Mouse (Mus musculus): ENCODE measurements around the gene Best1.

The Best1 gene

GRCm38 (mm10) chr19:9989884-9990256, 11.6 kb downstream of the Best1 start:
- no peak for DNase-seq (ENCODE audit: low spot score)

GRCm38 (mm10) chr19:9989171-9989883, 12.1 kb downstream of the Best1 start:
- DNase-seq (ENCODE audit: low spot score) = no peak

GRCm38 (mm10) chr19:9987593-9987992, 13.8 kb downstream of the Best1 start:
- no peak for DNase-seq (ENCODE audit: low spot score)

- DNase-seq (ENCODE audit: low spot score) = no peak
These were observed 14.2 kb downstream of the Best1 start for GRCm38 (mm10) chr19:9987192-9987591.

GRCm38 (mm10) chr19:9985900-9986421, 15.5 kb downstream of the Best1 start:
- DNase-seq (ENCODE audit: low spot score) = no peak

- DNase-seq (ENCODE audit: low spot score) = no peak
These were observed 16.1 kb downstream of the Best1 start for GRCm38 (mm10) chr19:9985190-9985899.

- DNase-seq (ENCODE audit: low spot score) = no peak
These were observed 17.1 kb downstream of the Best1 start for GRCm38 (mm10) chr19:9984111-9985055.

GRCm38 (mm10) chr19:9982852-9983542, 18.4 kb downstream of the Best1 start:
- DNase-seq (ENCODE audit: low spot score) = peak; percentile 78

- peak; percentile 96 for DNase-seq (ENCODE audit: low spot score)
These were observed 19.1 kb downstream of the Best1 start for GRCm38 (mm10) chr19:9982151-9982851.

- DNase-seq (ENCODE audit: low spot score) = no peak
These were observed 19.8 kb downstream of the Best1 start for GRCm38 (mm10) chr19:9981621-9982020.

GRCm38 (mm10) chr19:9980258-9980657, 21.2 kb downstream of the Best1 start, which contains the start of gene Fth1:
Gene Fth1 (plus strand): TSS chr19:9980598.
- DNase-seq (ENCODE audit: low spot score) = no peak

GRCm38 (mm10) chr19:9979156-9979555, 22.3 kb downstream of the Best1 start:
- DNase-seq (ENCODE audit: low spot score) = no peak

- peak; percentile 81 for DNase-seq (ENCODE audit: low spot score)
These were observed 22.9 kb downstream of the Best1 start for GRCm38 (mm10) chr19:9978431-9978951.

GRCm38 (mm10) chr19:9977085-9977484, 24.3 kb downstream of the Best1 start:
- DNase-seq (ENCODE audit: low spot score) = peak; percentile 85

- DNase-seq (ENCODE audit: low spot score) = peak; percentile 66
These were observed 26.6 kb downstream of the Best1 start for GRCm38 (mm10) chr19:9974853-9975252.

GRCm38 (mm10) chr19:9968081-9968787, 33.2 kb downstream of the Best1 start:
- DNase-seq (ENCODE audit: low spot score) = no peak

GRCm38 (mm10) chr19:9966096-9966867, 35.2 kb downstream of the Best1 start:
- DNase-seq (ENCODE audit: low spot score) = no peak

GRCm38 (mm10) chr19:9964205-9964916, 37.1 kb downstream of the Best1 start:
- peak; percentile 35 for DNase-seq (ENCODE audit: low spot score)
